Mouse (Mus musculus): ENCODE results near the gene Lamtor4.

Lamtor4 gene

GRCm38 (mm10) chr5:138281798-138282197 is 26.5 kb downstream of the Lamtor4 start:
- intact Hi-C loops (cut with DNase I) = no loop called here

DNA sequence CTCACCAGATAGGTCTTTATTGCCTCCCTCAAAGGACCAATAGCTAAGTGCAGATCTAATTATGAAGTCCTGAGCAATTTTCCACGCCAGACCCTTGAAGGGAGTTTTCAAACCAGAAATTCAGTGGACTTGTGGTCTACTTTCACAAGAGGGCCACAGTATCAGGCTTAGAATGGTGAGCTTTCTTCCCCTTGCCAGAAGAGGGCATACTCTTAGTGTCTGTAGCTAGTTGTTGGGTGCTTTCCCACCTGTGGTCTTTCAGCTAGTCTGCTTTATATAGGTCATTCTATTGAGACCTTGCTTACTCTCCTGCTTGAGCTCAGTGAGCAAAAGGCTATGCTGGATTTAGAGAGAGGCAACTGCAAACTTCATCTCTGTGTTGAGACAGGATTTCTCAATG is 28.3 kb downstream of the Lamtor4 start:
- intact Hi-C loops (cut with DNase I) = no loop called here

GRCm38 (mm10) chr5:138287861-138288260 is 32.6 kb downstream of the Lamtor4 start:
- intact Hi-C loops (cut with DNase I) = no loop called here

DNA sequence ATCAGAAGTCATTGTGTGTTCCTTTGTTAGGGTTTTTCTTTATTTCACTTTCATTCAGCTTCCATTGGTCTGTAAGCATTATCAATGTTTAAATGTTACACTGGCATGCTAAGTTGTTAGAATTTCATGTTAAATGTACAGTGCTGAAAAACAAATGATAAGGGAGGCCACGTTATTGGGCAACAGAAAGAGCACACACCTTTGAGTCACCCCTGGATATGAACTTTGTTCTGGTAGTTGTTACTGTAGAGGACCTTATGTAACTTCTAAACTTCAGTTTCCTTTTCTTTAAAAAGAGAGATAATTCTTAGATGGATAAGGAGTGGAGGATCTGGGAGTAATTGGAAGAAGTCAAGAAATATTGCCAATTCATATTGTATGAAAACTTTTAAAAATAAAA is 36.4 kb downstream of the Lamtor4 start:
- intact Hi-C loops (cut with DNase I) = no loop called here

DNA sequence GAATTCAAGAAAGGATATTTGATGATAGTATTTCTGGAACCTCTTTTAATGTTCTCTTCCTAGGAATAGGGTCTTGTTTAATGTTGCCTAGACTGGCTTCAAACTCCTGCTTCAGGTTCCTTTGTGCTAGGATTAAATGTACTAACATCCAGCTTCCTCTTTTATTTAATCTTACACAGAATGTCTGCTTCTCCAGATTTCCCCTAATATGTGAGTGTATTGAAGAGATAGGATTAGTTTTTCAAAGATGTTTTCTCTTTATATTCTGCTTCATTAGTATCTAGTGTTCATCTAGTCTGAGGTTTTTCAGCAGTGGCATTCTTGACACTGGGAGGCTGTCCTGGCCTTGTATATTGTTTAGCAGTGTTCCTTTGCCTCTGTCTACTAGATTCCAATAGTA is 38.9 kb downstream of the Lamtor4 start:
- intact Hi-C loops (cut with DNase I) = no loop called here

DNA sequence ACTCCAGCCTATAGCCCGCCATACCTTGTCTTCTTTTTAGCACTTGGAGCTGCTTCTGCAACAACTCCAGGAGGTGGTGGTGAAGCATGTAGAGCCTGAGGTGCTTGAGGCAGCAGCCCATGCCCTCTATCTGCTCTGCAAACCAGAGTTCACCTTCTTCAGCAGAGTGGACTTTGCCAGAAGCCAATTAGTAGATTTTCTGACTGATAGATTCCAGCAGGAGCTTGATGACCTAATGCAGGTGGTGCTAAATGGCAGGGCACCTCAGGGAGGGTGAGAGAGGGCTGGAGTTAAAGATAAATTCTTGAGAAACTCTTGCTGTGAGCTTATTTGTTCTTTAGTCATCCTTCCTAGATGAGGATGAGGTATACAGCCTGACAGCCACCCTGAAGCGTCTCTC is 44.3 kb downstream of the Lamtor4 start:
- intact Hi-C loops (cut with DNase I) = no loop called here

Data from adrenal gland (tissue).